Mouse (Mus musculus) cerebellum, adult 9-10 months (tissue): ENCODE measurements at regions not wholly inside any gene's neighbourhood (a gene's known extent, or its start where the extent isn't known, plus 50 kb on each side); places are given as distances from the start of the nearest gene placed in this dataset.
"Not testable (repeated sequence)": the region's sequence is repeated elsewhere in the genome, so short reads cannot be mapped to it uniquely, and the experiment has no call there.

Source experiments
- DNase-seq: peaks from one replicate; pipeline ENCODE4 v3.0.0; 2022

GRCm38 (mm10) chr7:118320307-118320706 lies 76.8 kb upstream of the Smg1 start:
- DNase-seq, result no peak

DNA sequence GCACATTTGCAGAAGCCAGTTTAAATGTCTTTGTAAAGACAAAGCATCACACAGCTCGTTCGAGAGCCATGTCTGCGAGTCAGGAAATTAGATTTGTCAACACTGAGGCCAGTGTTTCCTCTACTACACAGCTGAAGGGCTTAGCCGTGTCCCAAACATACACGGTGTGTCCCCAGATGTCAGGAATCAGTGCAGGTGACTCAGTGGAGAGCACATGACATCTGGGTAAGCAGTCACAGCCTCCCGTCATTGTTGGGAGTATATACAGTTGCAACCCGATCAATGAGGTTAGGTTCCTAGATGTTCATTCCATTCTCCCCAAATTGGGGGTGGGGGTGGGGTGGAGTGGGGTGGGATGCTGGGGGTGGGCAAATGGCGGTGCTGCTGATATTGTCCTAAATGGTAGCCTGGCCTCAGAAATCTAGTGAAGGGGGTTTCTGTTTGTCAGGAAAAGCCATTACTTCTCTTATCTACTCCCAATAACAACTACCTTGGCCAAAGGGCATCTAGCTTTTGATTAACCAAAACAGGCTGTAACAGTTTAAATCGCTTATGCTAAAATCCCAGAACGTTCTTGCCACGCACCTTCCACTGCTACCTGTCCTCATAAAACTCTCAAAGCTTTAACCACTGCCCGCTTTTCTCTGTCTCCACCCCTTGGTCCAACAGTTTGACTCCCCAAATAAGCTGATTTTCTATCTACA lies 75.1 kb upstream of the Smg1 start:
- DNase-seq, result no peak

DNA sequence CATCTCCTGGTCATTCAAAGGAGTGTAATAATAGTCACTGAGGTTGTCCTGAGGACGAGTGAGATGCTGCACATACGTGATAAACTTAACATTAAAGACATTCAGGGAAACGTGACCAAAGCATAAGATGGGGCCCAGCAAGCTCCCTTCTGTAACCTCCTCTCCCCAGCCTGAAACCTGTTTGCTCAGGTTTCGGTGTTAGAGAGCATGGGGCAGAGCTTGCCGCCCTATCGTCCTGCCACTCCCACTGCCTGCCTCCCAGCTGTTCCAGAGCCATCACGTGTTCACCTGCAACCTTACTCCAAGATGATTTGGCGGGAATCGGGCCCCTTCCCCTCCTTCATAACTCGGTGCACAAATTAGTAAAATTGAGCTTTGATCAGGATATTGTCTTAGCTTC lies 71.4 kb upstream of the Smg1 start:
- not testable (repeated sequence) for DNase-seq

DNA sequence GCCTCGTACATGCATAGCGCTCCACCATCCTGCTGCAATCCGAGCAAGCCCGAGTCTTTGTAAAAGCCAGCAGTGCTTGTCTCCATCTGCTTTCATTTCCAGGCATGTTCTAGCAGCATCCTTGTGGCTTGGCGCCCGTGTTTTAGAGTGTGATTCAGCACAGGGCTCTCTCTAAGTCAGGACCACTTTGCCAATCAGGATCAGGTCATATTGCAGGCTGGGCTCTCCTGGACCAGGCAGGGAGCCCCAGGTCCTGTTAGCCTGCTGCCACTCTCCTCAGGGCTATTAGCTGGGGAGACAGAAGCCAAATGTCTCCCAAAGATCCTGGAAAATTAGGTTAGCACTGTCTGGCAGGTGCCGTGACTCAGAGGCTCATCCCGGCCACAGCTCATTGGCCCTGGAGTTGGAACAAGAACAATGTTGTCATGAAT lies 70.8 kb upstream of the Smg1 start:
- peak; percentile 64 for DNase-seq

DNA sequence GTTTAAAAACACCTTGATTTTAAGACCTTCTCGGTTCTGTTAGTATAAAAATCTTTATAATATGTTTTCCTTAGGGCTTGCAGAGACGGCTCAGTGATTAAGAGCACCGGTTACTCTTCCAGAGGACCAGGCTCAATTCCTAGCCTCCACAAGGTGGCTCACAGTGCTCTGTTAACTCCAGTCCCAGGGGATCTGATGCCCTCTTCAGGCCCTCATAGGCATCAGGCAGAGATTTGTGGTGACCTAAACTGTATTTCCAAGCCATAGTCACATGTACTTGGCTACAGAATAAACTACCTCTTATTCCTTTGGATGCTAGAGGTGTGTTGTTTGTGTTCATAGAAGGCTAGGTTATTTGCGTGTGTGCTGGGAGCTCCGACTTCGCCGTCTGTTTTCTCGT lies 70.3 kb upstream of the Smg1 start:
- DNase-seq, result peak; percentile 28

DNA sequence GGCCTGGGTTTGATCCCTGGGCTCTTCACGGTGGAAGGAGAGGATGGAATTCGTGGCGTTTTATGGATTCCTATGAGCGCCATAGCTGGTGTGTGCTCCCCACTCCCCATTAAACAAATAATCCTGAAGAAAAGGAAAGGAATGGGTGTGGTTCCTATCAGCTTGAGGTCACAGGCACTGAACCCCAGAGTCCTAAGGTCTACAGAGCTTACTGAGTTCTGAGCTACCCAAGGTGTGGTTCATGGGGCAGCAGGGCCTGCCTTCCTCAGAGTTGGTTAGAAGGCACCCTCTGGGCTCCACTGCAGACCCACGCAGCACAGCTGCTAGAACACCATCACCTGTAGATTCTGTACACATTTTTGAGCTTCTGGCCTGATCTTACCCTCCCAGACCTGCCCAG lies 66.3 kb upstream of the Smg1 start:
- DNase-seq, result no peak

DNA sequence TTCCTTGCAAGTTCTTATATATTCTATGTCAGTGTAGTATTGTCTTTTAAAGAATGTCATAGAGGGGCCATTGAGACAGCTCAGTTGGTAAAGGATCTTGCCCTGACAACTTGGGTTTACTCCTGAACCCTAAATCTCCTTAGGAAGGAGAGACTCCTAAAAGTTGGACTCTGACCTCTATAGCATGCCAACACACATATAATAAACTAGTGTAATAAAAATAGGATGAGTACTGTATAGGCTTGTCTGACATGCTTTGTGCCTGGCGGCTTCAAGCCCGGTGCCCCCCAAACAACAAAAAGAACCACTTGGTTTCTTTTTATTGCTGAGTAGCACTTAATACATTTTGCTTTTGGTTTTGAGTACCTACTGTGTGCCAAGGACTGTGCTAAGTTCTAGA lies 65.4 kb upstream of the Smg1 start:
- DNase-seq, result no peak

GRCm38 (mm10) chr7:118304812-118305211 lies 61.3 kb upstream of the Smg1 start:
- DNase-seq, result peak; percentile 79

- no peak for DNase-seq
These were observed 60.9 kb upstream of the Smg1 start for GRCm38 (mm10) chr7:118304338-118304737.

DNA sequence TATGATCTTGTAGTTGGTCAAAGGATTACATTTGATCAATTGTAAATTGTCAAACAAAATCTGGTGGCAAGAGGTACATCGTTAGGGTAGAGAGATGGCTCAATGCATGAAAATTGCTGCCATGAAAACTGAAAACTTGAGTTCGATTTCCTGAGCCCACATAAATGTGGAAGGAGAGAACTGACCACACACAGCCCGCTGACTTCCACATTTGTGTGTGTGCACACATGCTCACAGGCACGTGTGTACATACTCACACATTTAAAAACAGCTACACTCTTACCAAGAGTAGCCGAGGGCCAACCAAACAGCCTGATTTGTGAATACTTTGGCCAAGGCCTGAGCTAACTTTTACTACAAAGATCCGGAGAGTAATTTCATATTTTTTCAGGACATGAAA lies 60.5 kb upstream of the Smg1 start:
- DNase-seq, result no peak

DNA sequence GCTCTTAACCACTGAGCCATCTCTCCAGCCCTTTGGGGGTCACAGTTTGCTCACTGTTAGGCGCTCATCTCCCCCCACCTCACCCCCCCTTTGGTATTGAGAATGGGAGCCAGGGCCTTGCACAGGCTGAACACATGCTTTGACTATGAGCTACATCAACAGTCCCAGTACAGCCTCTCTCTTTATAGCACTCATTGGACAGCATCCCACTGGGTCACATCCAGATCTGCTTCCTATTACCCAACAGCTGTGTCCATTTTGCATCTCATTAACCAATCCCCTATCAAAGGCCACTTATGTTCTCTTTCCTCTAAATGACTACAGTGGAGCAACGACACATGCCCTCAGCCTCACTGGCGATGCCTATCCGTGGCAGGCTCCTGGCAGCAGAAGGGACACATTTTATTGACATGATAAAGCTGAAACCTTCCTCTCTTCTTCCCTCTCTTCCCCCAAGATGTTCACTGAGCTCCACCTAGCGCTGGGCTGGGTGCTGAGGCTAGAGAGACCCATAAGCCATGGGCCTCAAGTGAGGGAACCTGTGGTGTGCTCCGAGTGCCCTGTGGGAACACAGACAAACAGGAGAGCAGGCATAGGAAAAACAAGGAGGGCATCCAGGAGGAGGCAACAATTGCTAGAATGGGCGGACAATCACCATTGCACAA lies 57.3 kb upstream of the Smg1 start:
- DNase-seq, result no peak

- peak; percentile 90 for DNase-seq
These were observed 54.1 kb upstream of the Smg1 start for GRCm38 (mm10) chr7:118297613-118298012.

DNA sequence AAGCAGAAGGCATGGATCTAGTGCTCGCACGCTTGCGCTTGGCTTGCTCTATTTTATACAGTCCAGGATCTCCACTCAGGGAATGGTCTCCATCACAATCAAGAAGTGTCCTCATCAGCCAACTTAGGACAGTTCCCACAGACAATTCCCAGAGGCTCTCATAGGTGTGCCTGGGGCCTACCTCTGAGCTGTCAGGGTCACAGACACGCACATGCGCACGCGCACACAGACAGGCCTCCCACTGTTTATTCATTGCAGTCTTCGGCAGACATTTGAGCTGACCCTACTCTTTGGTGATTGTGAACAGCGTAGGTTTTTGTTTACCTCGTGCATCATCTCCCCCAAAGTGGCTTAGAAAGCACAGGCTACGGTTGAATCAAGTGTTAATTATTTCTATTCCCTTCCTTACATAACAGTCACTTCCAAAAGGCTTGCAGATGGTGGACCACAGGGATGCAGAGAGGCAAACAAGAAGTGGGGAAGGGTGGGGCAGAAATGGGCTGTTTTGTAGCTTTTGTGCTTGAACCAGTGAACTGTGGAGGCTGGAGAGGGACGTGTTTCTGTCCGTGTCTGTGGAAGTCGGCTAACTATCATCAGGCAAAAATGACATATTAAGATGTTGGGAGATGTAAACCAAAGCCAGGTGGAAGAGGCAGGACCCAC lies 53.5 kb upstream of the Smg1 start:
- DNase-seq, result peak; percentile 79

DNA sequence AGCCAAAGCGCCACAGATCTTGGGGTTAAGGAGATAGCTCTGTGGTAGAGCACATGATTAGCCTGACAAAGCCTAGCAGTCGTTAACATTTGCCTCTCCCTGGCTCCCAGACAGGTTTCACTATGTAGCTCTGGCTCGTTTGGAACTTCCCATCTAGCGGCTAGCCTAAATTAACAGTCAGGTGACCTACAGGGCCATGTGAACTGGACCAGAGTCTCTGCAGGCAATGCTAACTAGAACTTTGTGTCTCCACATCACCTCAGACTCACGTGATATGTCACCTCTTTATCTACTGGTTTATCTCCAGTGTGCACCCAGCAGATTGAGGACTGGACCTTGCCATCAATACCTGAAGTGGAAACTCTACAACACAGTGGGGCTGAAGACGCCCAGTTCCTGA lies 52.4 kb upstream of the Smg1 start:
- no peak for DNase-seq

DNA sequence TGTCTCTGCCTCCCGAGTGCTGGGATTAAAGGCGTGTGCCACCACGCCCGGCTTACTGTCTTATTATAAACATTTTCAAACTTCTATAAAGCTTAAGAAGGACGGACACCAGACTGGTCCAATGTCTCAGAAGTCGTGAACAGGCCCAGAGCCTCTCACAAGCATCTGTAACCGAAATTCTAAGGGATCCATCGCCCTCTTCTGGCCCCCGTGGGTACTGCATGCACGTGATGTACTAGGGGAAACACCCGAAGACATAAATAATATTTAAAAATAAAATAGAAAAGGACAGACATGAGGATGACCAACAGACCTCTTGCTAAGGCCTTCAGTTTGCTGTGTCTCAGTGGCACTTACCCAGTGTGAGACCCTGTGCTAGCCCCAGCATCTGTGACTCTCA lies 51.8 kb upstream of the Smg1 start:
- peak; percentile 59 for DNase-seq

GRCm38 (mm10) chr7:118294637-118295036 lies 51.2 kb upstream of the Smg1 start:
- DNase-seq, result no peak
